Mouse (Mus musculus): ENCODE results near the gene Btbd17. TPM values are rescaled to one million over a fixed set of nuclear protein-coding genes. Genes with fewer than 3 reads are reported as not detected.

The Btbd17 gene
- not detected for total RNA-seq (2021)
- long read RNA-seq, experiment 1 = 0 reads
- long read RNA-seq, experiment 2 = 0 reads

GRCm38 (mm10) chr11:114795848-114796322 is at the start of gene Btbd17:
Btbd17 (minus strand) TSS chr11:114795945.
- DNase-seq = no peak

- DNase-seq = no peak
Observed at GRCm38 (mm10) chr11:114844464-114845220, 48.9 kb upstream of the Btbd17 start.

- peak in 1 of 2 experiments; percentile 13 for DNase-seq
Observed at GRCm38 (mm10) chr11:114843818-114844463, 48.2 kb upstream of the Btbd17 start.

GRCm38 (mm10) chr11:114833166-114833565 is 37.4 kb upstream of the Btbd17 start:
- DNase-seq = no peak

GRCm38 (mm10) chr11:114830433-114830773 is 34.7 kb upstream of the Btbd17 start:
- DNase-seq = no peak

- DNase-seq = peak; percentile 57 to 70
Observed at GRCm38 (mm10) chr11:114829499-114830432, 34.0 kb upstream of the Btbd17 start.

GRCm38 (mm10) chr11:114826686-114827085 is 30.9 kb upstream of the Btbd17 start:
- no peak for DNase-seq

- no peak for DNase-seq
Observed at GRCm38 (mm10) chr11:114823199-114823725, 27.5 kb upstream of the Btbd17 start.

GRCm38 (mm10) chr11:114822727-114823126 is 27.0 kb upstream of the Btbd17 start:
- peak; percentile 17 to 46 for DNase-seq

GRCm38 (mm10) chr11:114821325-114821724 is 25.6 kb upstream of the Btbd17 start:
- DNase-seq = no peak

- no peak for DNase-seq
Observed at GRCm38 (mm10) chr11:114820444-114820843, 24.7 kb upstream of the Btbd17 start.

- no peak for DNase-seq
Observed at GRCm38 (mm10) chr11:114819110-114819509, 23.4 kb upstream of the Btbd17 start.

GRCm38 (mm10) chr11:114818185-114818584 is 22.4 kb upstream of the Btbd17 start:
- no peak for DNase-seq

GRCm38 (mm10) chr11:114816934-114817333 is 21.2 kb upstream of the Btbd17 start:
- no peak for DNase-seq

GRCm38 (mm10) chr11:114814873-114815592 is 19.3 kb upstream of the Btbd17 start:
- DNase-seq = no peak

GRCm38 (mm10) chr11:114812731-114813240 is 17.0 kb upstream of the Btbd17 start:
- DNase-seq = peak; percentile 94 to 95

GRCm38 (mm10) chr11:114810344-114810743 is 14.6 kb upstream of the Btbd17 start:
- DNase-seq = no peak

GRCm38 (mm10) chr11:114809371-114809770 is 13.6 kb upstream of the Btbd17 start:
- no peak for DNase-seq

GRCm38 (mm10) chr11:114807686-114808427 is 12.1 kb upstream of the Btbd17 start:
- DNase-seq = no peak

GRCm38 (mm10) chr11:114807025-114807424 is 11.3 kb upstream of the Btbd17 start:
- no peak for DNase-seq
